In the genomic region with DNA sequence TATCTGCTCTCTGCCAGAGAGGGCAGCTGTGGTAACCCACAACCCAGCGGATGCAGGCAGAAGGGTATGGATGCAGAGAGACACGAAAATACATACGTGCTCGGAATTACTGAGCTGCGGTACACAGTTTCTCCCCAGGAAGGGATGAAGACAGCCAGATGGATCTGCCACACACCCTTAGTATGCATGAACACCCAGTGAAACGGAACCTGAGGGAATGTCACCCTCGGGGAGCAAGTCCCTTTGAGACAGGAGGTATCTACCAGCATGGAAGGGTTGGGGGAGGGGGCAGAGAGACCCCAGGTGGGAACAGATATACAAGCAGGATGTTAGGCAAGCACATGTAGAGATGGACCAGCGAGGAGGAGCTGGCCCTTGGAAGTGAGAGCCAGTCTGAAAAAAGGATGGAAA, we compare ENCODE assay signal across 8 mouse cellular contexts. TPM values are rescaled to one million over a fixed set of nuclear protein-coding genes. Genes with fewer than 3 reads are reported as not detected.
DNase-seq lines count a peak whose midpoint lies in the region; ATAC-seq lines count a peak whose summit lies in the region.

No protein-coding gene starts in this region.

- no peaks in the 10 kb centered on the region for H3K36me3 ChIP-seq in heart, embryonic 15.5 days
- no peaks in the 10 kb centered on the region for H3K36me3 ChIP-seq in midbrain, embryonic 10.5 days

- WGBS in heart, embryonic 15.5 days, result 25% methylated on average over 8 of the region's 8 CpGs
- 22% methylated on average over 8 of the region's 8 CpGs for WGBS in midbrain, embryonic 10.5 days

- intact Hi-C loops in heart, postnatal 14 days (cut with DNase I), result no loop called here

- no peak for ATAC-seq in heart, embryonic 15.5 days (replicated peaks; ENCODE audit: insufficient number of reproducible peaks, insufficient read depth, low FRiP score, low read depth)
- peak; percentile 26; the same call in 1 of the 2 replicates for ATAC-seq in granulocyte monocyte progenitor cell, adult 5-6 weeks (replicated peaks; ENCODE audit: poor library complexity, severe bottlenecking)
- ATAC-seq in inflammation-experienced regulatory T-cells, adult 6 months, result no peak

- no peak overlapping the region for H3K9ac ChIP-seq in heart, embryonic 15.5 days

- no peak for DNase-seq in heart, postnatal 14 days
- DNase-seq in cerebellum, adult 11 months, result peak; percentile 57
- peak; percentile 15 for DNase-seq in midbrain, embryonic 10.5 days (ENCODE audit: low spot score)
- peak; percentile 30 for DNase-seq in thymus, postnatal 25 days
- no peak for DNase-seq in adipocyte (ENCODE audit: low spot score)

- H3K4me1 ChIP-seq in heart, embryonic 15.5 days (replicated peaks), result peaks cover 15% of the 10 kb centered on the region
- peaks cover 24% of the 10 kb centered on the region for H3K4me1 ChIP-seq in midbrain, embryonic 10.5 days

- H3K27ac ChIP-seq in heart, embryonic 15.5 days, result no peak overlapping the region
- H3K27ac ChIP-seq in midbrain, embryonic 10.5 days (replicated peaks), result peak overlapping the region; percentile 68; the same call in 1 of the 2 replicates

- peak overlapping the region; percentile 91 for H3K4me2 ChIP-seq in heart, embryonic 15.5 days

- no peak overlapping the region; the same call in 1 of the 2 replicates for H3K4me3 ChIP-seq in heart, embryonic 15.5 days
- peak overlapping the region; percentile 55 for H3K4me3 ChIP-seq in midbrain, embryonic 10.5 days

- peaks cover 25% of the 10 kb centered on the region for H3K27me3 ChIP-seq in heart, embryonic 15.5 days
- peaks cover 24% of the 10 kb centered on the region for H3K27me3 ChIP-seq in midbrain, embryonic 10.5 days (ENCODE audit: low read depth, poor library complexity, severe bottlenecking)

- no peaks in the 10 kb centered on the region for H3K9me3 ChIP-seq in heart, embryonic 15.5 days (replicated peaks)
- no peaks in the 10 kb centered on the region for H3K9me3 ChIP-seq in midbrain, embryonic 10.5 days (replicated peaks)

RNA-seq across cellular contexts. Expression of a gene that starts 0.7 kb away (rescaled TPM):
- polyA plus RNA-seq in heart, embryonic 15.5 days (2015; fragmentation: Nextera tagmentation; extraction: Ambion mirVana), result 0.73 and 1.5 TPM in 2 replicates
- 1 to 10 TPM in 1 of 2 experiments, under 1 TPM in 1; 0.24 to 1.5 TPM for total RNA-seq in heart, postnatal 14 days (2021)
- total RNA-seq in granulocyte monocyte progenitor cell, adult 5-6 weeks (2014; fragmentation: Nextera tagmentation), result 7.5 and 17.8 TPM in 2 replicates
- total RNA-seq in granulocyte monocyte progenitor cell, adult 5-6 weeks (2017), result 8.6 and 11.6 TPM in 2 replicates
- polyA plus RNA-seq in midbrain, embryonic 10.5 days (2016; fragmentation: Nextera tagmentation; extraction: Ambion mirVana), result 8.4 and 15.2 TPM in 2 replicates
- not detected for polyA plus RNA-seq in inflammation-experienced regulatory T-cells, adult 6 months (2017; shearing (Covaris generic))

RNA-seq across cellular contexts. Expression of a gene that starts 29.0 kb away (rescaled TPM):
- polyA plus RNA-seq in heart, embryonic 15.5 days (2015; fragmentation: Nextera tagmentation; extraction: Ambion mirVana), result 0.42 and 0.56 TPM in 2 replicates
- total RNA-seq in heart, postnatal 14 days (2021), result 1 to 10 TPM in 1 of 2 experiments, under 1 TPM in 1; 0.90 to 1.1 TPM
- total RNA-seq in granulocyte monocyte progenitor cell, adult 5-6 weeks (2014; fragmentation: Nextera tagmentation), result 6.8 and 7.0 TPM in 2 replicates
- total RNA-seq in granulocyte monocyte progenitor cell, adult 5-6 weeks (2017), result 5.9 and 8.6 TPM in 2 replicates
- polyA plus RNA-seq in midbrain, embryonic 10.5 days (2016; fragmentation: Nextera tagmentation; extraction: Ambion mirVana), result 0.14 and 0.28 TPM in 2 replicates
- not detected for polyA plus RNA-seq in inflammation-experienced regulatory T-cells, adult 6 months (2017; shearing (Covaris generic))

RNA-seq across cellular contexts. Expression of a gene that starts 48.3 kb away (rescaled TPM):
- 1.5 and 2.0 TPM in 2 replicates for polyA plus RNA-seq in heart, embryonic 15.5 days (2015; fragmentation: Nextera tagmentation; extraction: Ambion mirVana)
- total RNA-seq in heart, postnatal 14 days (2021), result 10 to 100 TPM in 1 of 2 experiments, 1 to 10 TPM in 1; 8.8 to 10.8 TPM
- 3.5 and 7.7 TPM in 2 replicates for total RNA-seq in granulocyte monocyte progenitor cell, adult 5-6 weeks (2014; fragmentation: Nextera tagmentation)
- 4.9 and 5.5 TPM in 2 replicates for total RNA-seq in granulocyte monocyte progenitor cell, adult 5-6 weeks (2017)
- polyA plus RNA-seq in midbrain, embryonic 10.5 days (2016; fragmentation: Nextera tagmentation; extraction: Ambion mirVana), result 0.06 and 0.12 TPM in 2 replicates
- polyA plus RNA-seq in inflammation-experienced regulatory T-cells, adult 6 months (2017; shearing (Covaris generic)), result under 1 TPM; 0.19 to 0.44 (median 0.43) TPM

RNA-seq across cellular contexts. Expression of a gene that starts 49.0 kb away (rescaled TPM):
- 24.9 and 30.9 TPM in 2 replicates for polyA plus RNA-seq in heart, embryonic 15.5 days (2015; fragmentation: Nextera tagmentation; extraction: Ambion mirVana)
- total RNA-seq in heart, postnatal 14 days (2021), result 10 to 100 TPM; 26.9 to 27.4 TPM
- total RNA-seq in granulocyte monocyte progenitor cell, adult 5-6 weeks (2014; fragmentation: Nextera tagmentation), result 31.3 and 34.9 TPM in 2 replicates
- 16.2 and 19.5 TPM in 2 replicates for total RNA-seq in granulocyte monocyte progenitor cell, adult 5-6 weeks (2017)
- polyA plus RNA-seq in midbrain, embryonic 10.5 days (2016; fragmentation: Nextera tagmentation; extraction: Ambion mirVana), result 42.6 and 48.8 TPM in 2 replicates
- polyA plus RNA-seq in inflammation-experienced regulatory T-cells, adult 6 months (2017; shearing (Covaris generic)), result 10 to 100 TPM in 1 of 3 experiments, 1 to 10 TPM in 2; 7.0 to 10.1 (median 9.3) TPM

Comparison
In these comparisons a context has a peak if more than half of its experiments do, and no peak if none do; other contexts are left out.
1. DNase-seq: peak in cerebellum, adult 11 months (single experiment), midbrain, embryonic 10.5 days (single experiment) and thymus, postnatal 25 days (single experiment); none in heart, postnatal 14 days (0 of 2) and adipocyte (single experiment).